Mouse (Mus musculus) cerebellum, postnatal 14 days (tissue): ENCODE results near the gene Pnma3.
A peak's percentile ranks its signal among the peaks of the same experiment; 100 is the strongest.
"Not testable (repeated sequence)": the region's sequence is repeated elsewhere in the genome, so short reads cannot be mapped to it uniquely, and the experiment has no call there.

Experiments used
- DNase-seq, 2 experiments: peaks; one replicate each; pipeline ENCODE4 v3.0.0; 2021; ENCODE audit warnings: mixed read lengths in 2 of 2

Pnma3 gene

DNA sequence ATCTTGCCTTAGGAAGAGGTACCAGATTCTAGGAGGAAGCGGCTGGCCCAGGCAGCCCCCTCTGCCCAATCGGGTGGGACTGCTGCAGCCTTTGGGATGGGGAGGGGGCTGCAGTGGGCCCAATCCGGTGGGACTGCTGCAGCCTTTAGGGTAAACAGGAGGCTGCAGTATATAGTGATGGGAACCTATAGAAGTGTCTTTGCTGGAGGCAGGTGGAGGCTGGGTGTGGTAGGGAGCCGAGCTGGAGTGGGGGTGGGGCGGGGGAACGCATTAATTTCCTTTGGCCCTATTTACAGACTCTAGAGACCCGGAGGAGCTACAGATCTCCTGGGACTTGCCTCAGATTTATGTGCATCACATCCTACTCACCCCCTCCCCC lies at the start of gene Pnma3:
Pnma3 (plus strand) TSS at position 373 of the 379 bp plus-strand sequence.
- peak; percentile 18 to 42 for DNase-seq

DNA sequence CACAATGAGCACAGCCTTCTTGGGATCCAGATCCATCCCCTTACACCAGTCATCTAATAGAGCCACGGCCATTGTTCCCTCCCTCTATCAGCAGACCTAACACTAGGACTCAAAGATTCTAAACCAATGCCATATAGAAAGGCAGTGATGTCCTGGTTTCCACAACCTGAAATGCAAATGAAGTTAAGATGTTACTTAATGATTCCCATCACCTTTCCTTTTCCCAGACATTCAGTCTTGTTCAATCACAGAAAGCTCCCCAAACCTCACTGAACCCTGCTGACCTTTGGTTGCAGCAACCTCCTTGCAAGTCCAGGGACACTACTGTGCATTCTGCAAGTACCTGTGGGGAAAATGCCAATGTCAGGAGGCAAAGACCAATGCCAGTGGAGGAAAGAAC lies 27.6 kb upstream of the Pnma3 start, which contains the start of gene Pnma5:
Pnma5 (minus strand) TSS at position 101 of the 400 bp plus-strand sequence.
- no peak for DNase-seq

DNA sequence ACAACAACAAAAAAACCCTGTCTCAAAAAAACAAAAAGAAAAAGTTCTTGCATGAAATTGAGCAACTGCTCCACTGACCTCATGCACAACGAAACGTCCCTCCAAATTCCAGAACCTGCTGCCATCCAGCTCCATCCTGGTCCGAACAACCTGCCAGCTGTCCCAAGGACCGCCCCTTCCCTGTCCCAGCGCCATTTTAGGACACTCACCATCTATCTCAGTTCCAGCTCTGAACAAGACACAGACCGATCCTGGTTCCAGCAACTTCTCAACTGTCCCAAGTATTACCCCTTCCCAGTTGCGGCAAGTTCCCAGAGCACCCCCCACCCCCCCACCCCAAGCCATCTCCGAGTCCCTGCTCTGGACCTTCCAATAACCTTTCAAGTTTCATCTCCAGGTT lies 25.8 kb upstream of the Pnma3 start:
- DNase-seq, result no peak

DNA sequence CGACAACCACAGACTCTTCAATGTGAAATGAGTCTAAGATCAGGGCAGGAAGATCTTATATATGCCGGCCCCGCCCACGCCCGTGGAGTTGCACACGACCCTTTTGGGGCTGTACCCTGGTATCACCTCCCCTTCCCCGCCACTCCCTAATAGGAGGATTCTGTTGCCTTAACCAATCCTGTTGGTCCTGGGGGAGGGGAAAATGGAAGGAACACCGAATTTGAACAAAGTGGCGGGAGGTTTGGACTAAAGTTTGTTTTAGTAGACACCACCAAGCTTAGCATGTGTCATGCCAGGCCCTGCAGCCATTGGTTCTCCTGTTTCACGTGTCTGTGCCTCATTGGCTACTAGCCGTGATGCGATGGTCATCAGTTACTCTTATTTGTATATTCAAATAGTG lies 24.9 kb upstream of the Pnma3 start:
- DNase-seq, result no peak

GRCm38 (mm10) chrX:73053860-73054563 lies 10.6 kb upstream of the Pnma3 start:
- DNase-seq, result peak; percentile 97 to 99

GRCm38 (mm10) chrX:73061528-73061927 lies 3.1 kb upstream of the Pnma3 start:
- no peak for DNase-seq

GRCm38 (mm10) chrX:73062323-73062722 lies 2.3 kb upstream of the Pnma3 start:
- no peak for DNase-seq

- peak; percentile 56 to 74 for DNase-seq
Observed at GRCm38 (mm10) chrX:73063512-73064414, 824 bp upstream of the Pnma3 start.

- peak in 1 of 2 experiments; percentile 8 for DNase-seq
Observed at GRCm38 (mm10) chrX:73066765-73067312, 2.3 kb downstream of the Pnma3 start.

GRCm38 (mm10) chrX:73082267-73083055 lies 17.9 kb downstream of the Pnma3 start, which contains the start of gene Xlr4a:
Gene Xlr4a, minus strand, starts transcription at chrX:73082478.
- not testable (repeated sequence) for DNase-seq

DNA sequence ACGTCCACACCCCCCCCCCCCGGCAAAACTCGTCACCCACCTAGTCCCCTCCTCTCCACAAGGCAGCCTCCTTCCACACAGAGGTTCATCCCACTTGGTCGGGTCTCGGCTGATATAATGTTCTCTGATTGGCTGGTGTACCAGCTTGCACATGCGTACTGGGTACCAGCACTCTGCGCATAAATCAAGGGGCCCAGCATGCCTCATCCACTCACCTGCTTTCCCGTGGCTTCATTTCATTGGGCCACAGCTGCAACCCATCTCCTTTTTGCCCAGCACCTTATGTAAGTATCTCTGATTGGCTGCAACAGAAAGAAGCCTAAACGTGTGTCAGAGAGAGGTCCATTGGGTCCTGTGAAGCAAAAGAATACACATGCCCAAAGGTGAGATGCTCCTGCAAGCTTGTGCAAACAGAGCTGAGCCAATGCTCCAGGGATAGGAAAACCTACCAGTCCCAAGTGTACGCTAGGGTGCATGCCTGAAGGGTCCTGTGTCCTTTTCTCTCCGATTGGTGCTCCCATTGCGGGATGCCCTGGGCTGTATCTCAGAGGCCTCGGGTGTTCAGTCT lies 32.4 kb downstream of the Pnma3 start, which contains the start of gene Xlr3a:
Xlr3a (minus strand) TSS at position 155 of the 568 bp plus-strand sequence.
- not testable (repeated sequence) for DNase-seq

- not testable (repeated sequence) for DNase-seq
Observed at GRCm38 (mm10) chrX:73116747-73117146, 52.2 kb downstream of the Pnma3 start, which contains the start of gene Gm14685. Gene Gm14685, plus strand, starts transcription at chrX:73117047.
